Mouse (Mus musculus): ENCODE measurements around the gene Gpr3.

Gene Gpr3

DNA sequence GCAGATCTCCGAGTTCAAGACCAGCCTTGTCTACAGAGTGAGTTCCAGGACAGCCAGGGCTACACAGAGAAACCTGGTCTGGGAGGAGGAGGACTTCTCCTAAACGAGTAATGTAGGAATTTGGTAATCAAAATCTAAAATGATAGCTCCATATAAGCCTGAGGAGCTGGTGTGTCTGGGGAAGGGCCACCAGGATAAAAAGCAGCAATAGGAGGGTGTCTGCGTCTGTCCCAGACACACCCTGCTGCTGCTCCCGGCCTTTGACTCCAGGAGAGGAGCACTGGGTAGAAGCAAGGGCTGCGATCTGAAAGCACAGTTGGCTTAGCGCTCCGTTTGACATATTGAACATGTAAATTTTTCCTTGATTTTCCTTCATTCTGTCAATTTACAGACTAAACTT is 37.1 kb downstream of the Gpr3 start:
- CTCF ChIA-PET: interaction anchor here (1.1 kb wide), 1 partner anchor 36 kb away, joined by 3 read pairs; no protein-coding TSS in a partner anchor

DNA sequence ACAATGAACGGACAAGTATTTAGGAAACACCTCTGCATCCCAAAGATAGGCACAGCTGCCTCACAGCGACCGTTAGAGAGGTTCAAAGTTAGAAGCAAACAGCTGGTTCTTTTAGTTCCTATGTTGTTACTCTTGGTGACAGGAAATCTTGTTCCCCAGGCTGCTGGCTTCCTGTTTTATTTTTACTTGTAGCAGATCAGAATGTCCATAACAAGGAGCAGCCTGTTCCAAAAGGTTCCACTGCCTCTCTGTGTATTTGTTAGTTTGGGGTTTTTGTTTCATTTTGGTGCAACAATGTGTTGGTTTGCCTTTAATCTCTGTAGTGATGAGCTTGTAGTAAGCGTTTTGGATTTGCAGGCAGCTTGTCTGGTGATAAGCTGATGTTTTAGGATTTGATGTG is 38.0 kb downstream of the Gpr3 start:
- CTCF ChIA-PET: interaction anchor here (1.1 kb wide), 1 partner anchor 27 kb away, joined by 3 read pairs; no protein-coding TSS in a partner anchor

DNA sequence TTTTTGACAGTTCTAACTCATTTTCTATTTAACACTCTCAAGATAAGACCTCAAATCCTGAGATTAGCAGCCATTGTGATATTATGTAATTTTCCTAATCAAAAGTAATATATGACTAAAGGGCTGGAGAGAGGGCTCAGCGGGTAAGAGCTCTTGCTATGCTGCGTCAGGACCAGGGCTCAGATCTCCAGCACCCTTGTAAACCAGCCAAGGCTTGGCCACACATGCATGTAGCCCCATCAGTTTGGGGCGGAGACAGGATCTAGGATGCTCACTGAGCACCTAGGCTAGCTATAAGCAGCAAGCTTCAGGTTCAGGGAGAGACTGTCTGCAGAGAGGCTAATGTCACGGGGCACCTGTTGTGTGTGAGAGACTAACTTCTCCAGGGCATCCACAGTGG is 39.9 kb downstream of the Gpr3 start:
- CTCF ChIA-PET: interaction anchor here (0.5 to 1.0 kb wide), 3 partner anchors 33 to 869 kb away, joined by 3 to 4 read pairs (median 3); no protein-coding TSS in a partner anchor

DNA sequence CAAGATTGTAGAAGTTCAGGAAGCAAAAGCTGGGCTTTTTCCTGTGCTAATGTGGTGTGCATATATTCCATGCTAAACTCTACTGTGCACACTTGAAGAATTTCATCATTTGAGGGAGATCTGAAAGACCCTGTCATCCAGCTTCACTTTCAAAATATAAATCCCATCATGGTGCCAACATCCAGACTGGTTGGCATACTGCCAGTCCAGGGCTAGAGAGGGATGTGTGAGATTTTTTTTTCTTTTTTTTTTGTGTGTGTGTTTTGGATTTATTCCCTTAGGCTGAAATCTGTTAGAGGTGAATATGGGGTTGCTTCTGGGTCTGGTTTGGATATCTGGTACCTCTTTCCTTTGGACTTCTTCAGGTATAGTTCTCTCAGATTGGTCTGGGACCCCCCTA is 41.7 kb downstream of the Gpr3 start:
- CTCF ChIA-PET: interaction anchor here (0.8 to 1.1 kb wide), 2 partner anchors 33 to 113 kb away, joined by 3 read pairs; no protein-coding TSS in a partner anchor

DNA sequence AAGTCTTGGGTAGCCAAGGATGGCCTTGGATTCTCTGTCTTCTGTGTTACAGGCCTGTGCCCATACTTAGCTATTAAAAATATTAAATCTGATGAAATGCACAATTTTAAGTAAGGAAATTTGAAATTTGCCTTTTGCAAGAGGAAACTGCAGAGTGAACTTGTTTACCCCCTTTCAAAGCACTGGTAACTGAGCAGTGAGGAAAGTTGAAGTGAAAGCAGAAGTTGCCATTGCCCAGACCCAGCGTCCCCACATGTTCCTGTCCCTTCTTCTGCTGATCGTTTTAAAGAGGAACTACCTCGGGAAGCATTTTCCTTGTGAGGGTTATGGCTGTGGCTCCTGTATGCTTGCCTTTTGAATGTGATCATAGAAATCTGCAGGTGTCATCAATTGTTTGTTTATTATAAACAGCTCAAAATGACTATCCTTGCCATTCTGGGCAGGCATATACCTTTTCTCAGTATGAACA is 42.2 kb downstream of the Gpr3 start:
- CTCF ChIA-PET: interaction anchor here (0.6 to 1.7 kb wide), 5 partner anchors 12 to 112 kb away, joined by 3 to 4 read pairs (median 3); no protein-coding TSS in a partner anchor

DNA sequence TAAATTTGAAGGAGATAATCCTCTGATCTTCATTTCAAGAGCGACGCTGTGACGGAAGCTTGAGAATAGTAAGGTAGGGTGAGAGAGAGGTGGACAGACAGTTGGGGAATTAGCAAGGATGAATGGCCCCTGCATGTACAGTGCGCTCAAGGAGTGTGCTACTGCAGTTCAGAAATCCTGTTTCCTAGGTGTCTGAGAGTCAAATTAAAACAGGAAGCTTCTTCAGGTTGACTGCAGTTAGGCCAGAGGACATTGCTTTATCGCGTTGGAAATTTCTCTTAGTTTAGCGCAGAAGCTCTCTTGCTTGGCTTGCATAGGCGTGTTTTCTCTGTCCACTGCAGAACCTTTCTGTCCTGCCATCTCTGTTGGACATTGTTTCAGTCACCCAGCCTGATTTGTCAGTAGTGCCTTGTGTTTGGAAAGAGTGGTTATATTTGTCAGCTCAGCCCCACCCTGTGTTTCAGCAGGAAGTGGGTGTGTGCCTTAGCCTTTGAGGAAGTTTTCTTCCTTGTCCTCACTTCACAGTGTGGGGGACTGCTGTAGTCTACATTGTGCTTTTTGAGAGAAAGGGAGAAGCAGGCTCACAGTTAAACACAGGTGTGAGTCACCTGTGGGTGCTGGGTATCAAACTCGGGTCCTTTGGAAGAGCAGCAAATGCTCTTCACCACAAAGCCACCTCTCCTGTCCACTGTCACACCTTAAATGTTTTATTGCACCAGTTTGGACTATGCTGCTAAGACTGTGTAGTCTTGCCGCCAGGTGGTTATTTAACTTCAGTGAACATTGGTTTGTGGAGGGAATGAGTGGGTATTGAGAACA is 42.9 kb downstream of the Gpr3 start:
- CTCF ChIA-PET: interaction anchor here (0.6 to 1.7 kb wide), 4 partner anchors 12 to 112 kb away, joined by 3 to 4 read pairs (median 3); no protein-coding TSS in a partner anchor

DNA sequence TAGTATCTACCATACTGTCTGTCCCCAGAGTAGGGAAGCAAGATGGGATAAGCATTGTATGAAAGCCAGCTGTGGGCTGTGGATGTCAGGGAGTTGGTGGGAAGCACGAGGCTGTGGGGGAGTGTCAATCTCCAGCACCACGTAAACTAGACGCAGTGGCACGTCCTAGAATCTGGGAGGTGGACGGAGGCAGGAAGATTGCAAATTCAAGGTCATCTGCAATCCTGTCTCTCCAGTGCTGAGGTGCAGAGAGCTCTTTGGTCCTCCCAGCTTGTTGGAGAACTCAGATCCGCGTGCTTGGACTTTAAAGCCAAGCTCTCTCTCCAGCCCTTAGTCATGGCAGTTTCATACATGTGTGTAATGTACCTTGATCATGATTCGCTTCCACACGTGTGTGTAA is 45.6 kb downstream of the Gpr3 start:
- CTCF ChIA-PET: interaction anchor here (0.5 kb wide), 1 partner anchor 34 kb away, joined by 5 read pairs; no protein-coding TSS in a partner anchor

DNA sequence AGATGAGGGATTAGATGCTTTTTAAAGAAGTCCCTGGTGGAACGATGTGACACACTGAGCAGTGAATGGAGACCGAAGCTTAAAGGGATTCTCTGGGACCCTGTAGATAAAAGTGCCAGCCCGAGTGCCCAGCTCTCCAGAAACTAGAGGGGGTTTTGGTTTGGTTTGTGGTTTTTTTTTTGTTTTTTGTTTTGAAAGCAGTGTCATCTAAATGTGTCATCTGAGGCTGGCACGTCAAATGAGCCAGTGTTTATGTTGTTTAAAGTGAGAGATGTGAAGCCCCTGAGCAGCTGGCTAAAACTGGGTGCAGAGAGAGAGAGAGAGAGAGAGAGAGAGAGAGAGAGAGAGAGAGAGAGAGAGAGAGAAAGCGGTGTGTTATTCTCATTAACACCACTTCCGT is 50.1 kb downstream of the Gpr3 start:
- CTCF ChIA-PET: interaction anchor here (0.8 kb wide), 1 partner anchor 105 kb away, joined by 11 read pairs; no protein-coding TSS in a partner anchor

DNA sequence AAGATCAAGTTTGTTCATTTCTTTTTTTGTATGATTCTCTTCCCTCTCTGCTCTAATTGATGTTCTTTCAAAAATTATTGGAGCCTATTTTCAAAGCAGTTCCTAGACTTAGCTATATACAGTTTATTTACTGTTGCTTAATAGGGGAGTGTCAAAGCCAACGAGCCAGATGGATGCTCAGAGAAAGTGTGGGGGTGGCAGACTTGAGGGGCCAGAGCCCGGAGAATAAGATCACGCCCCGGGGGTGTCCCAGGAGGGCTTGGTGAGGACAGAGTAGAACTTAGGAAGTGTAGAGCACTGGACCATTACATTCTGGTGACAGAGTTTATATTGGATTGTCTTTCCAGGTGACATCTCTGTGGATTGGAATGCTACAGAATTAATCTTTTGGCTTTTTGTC is 51.5 kb downstream of the Gpr3 start:
- CTCF ChIA-PET: interaction anchor here (0.7 to 1.2 kb wide), 2 partner anchors 27 to 29 kb away, joined by 3 to 4 read pairs; no protein-coding TSS in a partner anchor

DNA sequence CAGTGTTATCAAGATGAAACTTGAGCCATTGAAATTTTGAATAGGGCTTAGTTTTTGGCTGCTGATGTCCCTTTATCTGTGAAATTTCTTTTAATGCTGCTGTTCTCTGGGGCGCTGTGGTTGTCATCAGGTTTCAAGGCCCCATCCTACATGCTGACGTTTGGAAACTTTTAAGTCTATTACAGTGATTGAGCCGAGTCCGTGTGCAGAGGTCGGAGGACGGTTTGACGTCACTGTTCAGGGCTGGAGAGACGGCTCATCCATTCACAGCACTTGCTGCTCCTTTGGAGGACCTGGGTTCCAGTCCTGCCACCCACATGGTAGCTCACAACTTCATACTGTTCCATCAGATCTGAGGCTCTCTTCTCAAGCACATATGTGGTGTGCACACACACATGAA is 52.1 kb downstream of the Gpr3 start:
- CTCF ChIA-PET: no interaction called here

DNA sequence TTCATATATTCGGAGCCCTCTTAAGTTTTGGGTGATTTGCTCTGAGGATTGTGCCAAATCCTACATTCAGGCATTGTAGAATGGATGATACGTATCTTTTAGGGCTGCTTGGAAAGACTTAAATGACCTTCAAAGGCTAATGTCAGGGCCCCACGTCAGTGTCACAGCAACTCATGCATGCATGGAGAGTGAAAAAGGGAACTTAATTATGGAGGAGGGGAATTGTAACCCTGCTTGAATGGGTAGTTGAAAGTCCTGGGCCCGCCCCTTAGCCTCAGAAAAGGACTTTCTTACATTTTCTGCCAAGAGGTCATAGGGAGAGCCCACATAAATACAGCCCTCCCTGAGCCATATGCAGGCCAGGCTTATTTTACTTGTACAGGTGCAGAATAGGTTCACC is 52.7 kb downstream of the Gpr3 start:
- CTCF ChIA-PET: no interaction called here
